Mouse (Mus musculus): ENCODE measurements around the gene Rab8a. TPM values are rescaled to one million over a fixed set of nuclear protein-coding genes. Genes with fewer than 3 reads are reported as not detected.
A peak's percentile ranks its signal among the peaks of the same experiment; 100 is the strongest.

Rab8a gene
- total and polyA plus RNA-seq, 3 experiments: 23.6 to 40.9 (median 24.2) TPM

DNA sequence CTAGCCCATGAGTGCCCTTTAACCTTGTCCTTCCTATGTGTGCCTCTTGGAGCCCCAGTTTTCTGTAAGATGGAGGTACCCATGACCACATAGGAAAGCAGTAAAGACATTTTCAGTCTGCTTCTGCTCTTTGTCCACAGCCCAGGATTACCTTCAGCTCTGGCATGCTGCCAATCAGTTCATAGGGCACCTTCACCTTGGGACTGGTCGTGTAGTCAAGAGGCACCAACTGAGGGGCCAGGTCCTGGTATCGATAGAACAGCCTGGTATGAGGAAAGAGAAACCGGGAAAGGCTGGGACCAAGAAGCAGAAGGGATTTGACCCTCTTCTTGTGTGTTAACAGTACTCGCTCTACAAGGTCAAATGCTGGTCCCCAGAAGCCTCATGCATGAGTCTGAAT lies 49.2 kb downstream of the Rab8a start:
- Histone ChIP-seq H3K4me1 (ENCODE audit: control insufficient read depth, insufficient read depth, low read length) (no peaks in the 10 kb centered on the region), H3K36me3 (ENCODE audit: control insufficient read depth, insufficient read depth, low read length) (no peaks in the 10 kb centered on the region), H3K9ac (ENCODE audit: low read depth, low read length) (no peak overlapping the region), H3K79me2 (replicated peaks; ENCODE audit: control insufficient read depth, insufficient read depth, low read length) (no peaks in the 10 kb centered on the region), H3K4me3 (no peak overlapping the region), H3K27ac (no peak overlapping the region), H3K27me3 (ENCODE audit: control insufficient read depth, insufficient read depth, low read length) (no peaks in the 10 kb centered on the region)
- intact Hi-C loops (cut with DNase I): no loop called here
- DNase-seq: no peak
- 65% methylated on average over 4 of the region's 4 CpGs for WGBS
- TF ChIP-seq CTCF (IDR thresholded peaks at IDR 0.05) (no peak), POLR2A (IDR thresholded peaks at IDR 0.05; ENCODE audit: insufficient read depth, low read depth, low read length) (no peak), EP300 (IDR thresholded peaks at IDR 0.05; ENCODE audit: insufficient read depth, low read depth, low read length) (no peak)

GRCm38 (mm10) chr8:72210710-72211109 lies 49.7 kb downstream of the Rab8a start:
- intact Hi-C loops (cut with DNase I): no loop called here
- no peaks in the 10 kb centered on the region for H3K4me1 ChIP-seq (ENCODE audit: control insufficient read depth, insufficient read depth, low read length)
- H3K4me3 ChIP-seq: no peak overlapping the region
- no peak overlapping the region for H3K27ac ChIP-seq
- no peak overlapping the region for H3K9ac ChIP-seq (ENCODE audit: low read depth, low read length)
- H3K36me3 ChIP-seq (ENCODE audit: control insufficient read depth, insufficient read depth, low read length): no peaks in the 10 kb centered on the region
- no peak for DNase-seq
- no peak for TF ChIP-seq EP300 (IDR thresholded peaks at IDR 0.05; ENCODE audit: insufficient read depth, low read depth, low read length)
- no peak for TF ChIP-seq POLR2A (IDR thresholded peaks at IDR 0.05; ENCODE audit: insufficient read depth, low read depth, low read length)
- no peak for TF ChIP-seq CTCF (IDR thresholded peaks at IDR 0.05)
- no peaks in the 10 kb centered on the region for H3K27me3 ChIP-seq (ENCODE audit: control insufficient read depth, insufficient read depth, low read length)
- 56% methylated on average over 2 of the region's 2 CpGs for WGBS
- no peaks in the 10 kb centered on the region for H3K79me2 ChIP-seq (replicated peaks; ENCODE audit: control insufficient read depth, insufficient read depth, low read length)

DNA sequence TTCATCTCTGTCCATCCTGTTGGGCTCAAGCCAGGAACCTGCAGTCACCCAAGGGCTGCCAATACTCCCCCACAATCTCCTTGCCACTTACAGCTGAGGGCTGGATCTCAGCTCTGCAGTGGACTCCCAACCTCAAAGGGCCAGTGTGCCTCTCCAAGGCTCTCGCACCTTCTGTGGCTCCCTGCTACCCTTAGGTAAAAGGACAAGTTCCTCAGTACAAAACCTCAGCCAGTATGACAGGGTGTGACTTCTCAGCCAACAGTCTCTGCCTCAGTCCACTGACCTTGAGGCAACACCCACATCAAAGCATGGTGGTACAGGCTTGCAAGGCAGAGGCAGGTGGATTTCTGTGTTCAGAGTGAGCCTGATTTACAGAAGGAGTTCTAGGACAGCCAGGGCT lies 50.8 kb downstream of the Rab8a start:
- Histone ChIP-seq H3K4me1 (ENCODE audit: control insufficient read depth, insufficient read depth, low read length) (no peaks in the 10 kb centered on the region), H3K36me3 (ENCODE audit: control insufficient read depth, insufficient read depth, low read length) (no peaks in the 10 kb centered on the region), H3K9ac (ENCODE audit: low read depth, low read length) (no peak overlapping the region), H3K27ac (no peak overlapping the region), H3K79me2 (replicated peaks; ENCODE audit: control insufficient read depth, insufficient read depth, low read length) (no peaks in the 10 kb centered on the region), H3K4me3 (no peak overlapping the region), H3K27me3 (ENCODE audit: control insufficient read depth, insufficient read depth, low read length) (no peaks in the 10 kb centered on the region)
- DNase-seq: no peak
- intact Hi-C loops (cut with DNase I): no loop called here
- 72% methylated on average over 1 of the region's 1 CpGs for WGBS
- TF ChIP-seq POLR2A (IDR thresholded peaks at IDR 0.05; ENCODE audit: insufficient read depth, low read depth, low read length) (no peak), EP300 (IDR thresholded peaks at IDR 0.05; ENCODE audit: insufficient read depth, low read depth, low read length) (no peak), CTCF (IDR thresholded peaks at IDR 0.05) (no peak)

GRCm38 (mm10) chr8:72212751-72213150 lies 51.8 kb downstream of the Rab8a start, which contains the start of gene Cib3:
Gene Cib3, minus strand, starts transcription at chr8:72212837.
- Histone ChIP-seq H3K4me1 (ENCODE audit: control insufficient read depth, insufficient read depth, low read length) (no peaks in the 10 kb centered on the region), H3K27me3 (ENCODE audit: control insufficient read depth, insufficient read depth, low read length) (no peaks in the 10 kb centered on the region), H3K27ac (no peak within 1 kb of the TSS), H3K9ac (ENCODE audit: low read depth, low read length) (no peak within 1 kb of the TSS), H3K79me2 (replicated peaks; ENCODE audit: control insufficient read depth, insufficient read depth, low read length) (no peaks in the 10 kb centered on the region), H3K36me3 (ENCODE audit: control insufficient read depth, insufficient read depth, low read length) (no peaks in the 10 kb centered on the region), H3K4me3 (no peak within 1 kb of the TSS)
- intact Hi-C loops (cut with DNase I): loop anchor here (1.0 kb wide), 1 partner anchor 30 kb away; no protein-coding TSS in a partner anchor
- WGBS: 49% methylated on average over 4 of the region's 4 CpGs
- TF ChIP-seq EP300 (IDR thresholded peaks at IDR 0.05; ENCODE audit: insufficient read depth, low read depth, low read length) (no peak), CTCF (IDR thresholded peaks at IDR 0.05) (no peak), POLR2A (IDR thresholded peaks at IDR 0.05; ENCODE audit: insufficient read depth, low read depth, low read length) (no peak)
- no peak for DNase-seq

DNA sequence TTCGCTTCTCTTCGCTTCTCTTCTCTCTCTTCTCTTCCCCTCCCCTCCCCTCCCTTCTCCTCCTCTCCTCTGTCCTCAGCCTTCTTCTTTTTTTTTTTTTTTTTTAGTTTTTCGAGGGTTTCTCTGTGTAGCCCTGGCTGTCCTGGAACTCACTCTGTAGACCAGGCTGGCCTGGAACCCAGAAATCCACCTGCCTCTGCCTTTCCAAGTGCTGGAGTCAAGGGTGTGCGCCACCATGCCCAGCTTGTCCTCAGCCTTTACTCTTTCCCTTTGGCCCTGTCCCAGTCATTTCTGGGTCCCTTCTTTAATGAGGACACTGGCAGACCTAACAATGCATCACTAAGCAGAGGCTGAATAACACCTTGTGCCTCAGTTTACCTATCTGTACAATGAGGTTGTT lies 52.5 kb downstream of the Rab8a start, which contains the start of gene Gm11034:
Gene Gm11034 (minus strand): TSS at position 101 of the 400 bp plus-strand sequence.
- no peaks in the 10 kb centered on the region for H3K79me2 ChIP-seq (replicated peaks; ENCODE audit: control insufficient read depth, insufficient read depth, low read length)
- H3K36me3 ChIP-seq (ENCODE audit: control insufficient read depth, insufficient read depth, low read length): no peaks in the 10 kb centered on the region
- H3K27ac ChIP-seq: no peak within 1 kb of the TSS
- no peak within 1 kb of the TSS for H3K9ac ChIP-seq (ENCODE audit: low read depth, low read length)
- intact Hi-C loops (cut with DNase I): loop anchor here (1.0 kb wide), 1 partner anchor 31 kb away; no protein-coding TSS in a partner anchor
- no peak within 1 kb of the TSS for H3K4me3 ChIP-seq
- 74% methylated on average over 4 of the region's 4 CpGs for WGBS
- H3K4me1 ChIP-seq (ENCODE audit: control insufficient read depth, insufficient read depth, low read length): no peaks in the 10 kb centered on the region
- TF ChIP-seq POLR2A (IDR thresholded peaks at IDR 0.05; ENCODE audit: insufficient read depth, low read depth, low read length): no peak
- TF ChIP-seq CTCF (IDR thresholded peaks at IDR 0.05): no peak
- TF ChIP-seq EP300 (IDR thresholded peaks at IDR 0.05; ENCODE audit: insufficient read depth, low read depth, low read length): no peak
- H3K27me3 ChIP-seq (ENCODE audit: control insufficient read depth, insufficient read depth, low read length): no peaks in the 10 kb centered on the region
- DNase-seq: no peak

GRCm38 (mm10) chr8:72215060-72215459 lies 54.1 kb downstream of the Rab8a start:
- H3K27ac ChIP-seq: no peak overlapping the region
- peaks cover 2% of the 10 kb centered on the region; the same call in 1 of the 2 replicates for H3K79me2 ChIP-seq (replicated peaks; ENCODE audit: control insufficient read depth, insufficient read depth, low read length)
- H3K27me3 ChIP-seq (ENCODE audit: control insufficient read depth, insufficient read depth, low read length): no peaks in the 10 kb centered on the region
- intact Hi-C loops (cut with DNase I): no loop called here
- TF ChIP-seq EP300 (IDR thresholded peaks at IDR 0.05; ENCODE audit: insufficient read depth, low read depth, low read length): no peak
- TF ChIP-seq CTCF (IDR thresholded peaks at IDR 0.05): peak; percentile 48
- 43% methylated on average over 2 of the region's 2 CpGs for WGBS
- no peak for DNase-seq
- no peaks in the 10 kb centered on the region for H3K36me3 ChIP-seq (ENCODE audit: control insufficient read depth, insufficient read depth, low read length)
- no peak overlapping the region for H3K4me3 ChIP-seq
- H3K9ac ChIP-seq (ENCODE audit: low read depth, low read length): no peak overlapping the region
- 0 out of 2 replicates have a peak, but pooled peaks cover 1% of the 10 kb centered on the region for H3K4me1 ChIP-seq (ENCODE audit: control insufficient read depth, insufficient read depth, low read length)

Data from heart, adult 2 months (tissue).